Mouse (Mus musculus) ES-E14 (cell line): ENCODE results near the gene Pold3. TPM values are rescaled to one million over a fixed set of nuclear protein-coding genes. Genes with fewer than 3 reads are reported as not detected.

ENCODE experiments used
- DNase-seq: peaks from one replicate; pipeline ENCODE4 v3.0.0-alpha.2; 2013; ENCODE audit warnings: low read depth, low spot score
- H3K27ac ChIP-seq: 2 replicates; pipeline ENCODE4 v1.5.1; 2012; ENCODE audit warnings: low read depth, mild to moderate bottlenecking, low read length, moderate library complexity, mixed read lengths; ENCODE audit not compliant: poor library complexity, insufficient read depth, severe bottlenecking
- H3K36me3 ChIP-seq: 2 replicates; pipeline ENCODE4 v1.6.1; 2012; ENCODE audit warnings: mild to moderate bottlenecking, low read length, moderate library complexity, mixed read lengths; ENCODE audit not compliant: control insufficient read depth, poor library complexity, insufficient read depth, severe bottlenecking
- H3K4me1 ChIP-seq, 2 experiments: fragments of 150-350 bp in 1 of 2; sonication (generic) in 1 of 2; 2 replicates each; pipeline ENCODE4 v1.6.1; 2012; ENCODE audit warnings: low read length in 2 of 2, mild to moderate bottlenecking in 1 of 2, mixed read lengths in 1 of 2; ENCODE audit not compliant: control insufficient read depth in 2 of 2, insufficient read depth in 2 of 2, poor library complexity in 1 of 2
- H3K4me3 ChIP-seq, 2 experiments: fragments of 150-350 bp in 1 of 2; sonication (generic) in 1 of 2; 2 replicates each; pipeline ENCODE4 v1.5.1; 2012; ENCODE audit warnings: low read length in 2 of 2, low read depth in 1 of 2, mild to moderate bottlenecking in 1 of 2, mixed read lengths in 1 of 2; ENCODE audit not compliant: insufficient read depth in 1 of 2, poor library complexity in 1 of 2, severe bottlenecking in 1 of 2
- H3K9ac ChIP-seq: 2 replicates; pipeline ENCODE4 v1.6.1; 2012; ENCODE audit warnings: low read depth, mild to moderate bottlenecking, low read length, mixed read lengths; ENCODE audit not compliant: poor library complexity, insufficient read depth, severe bottlenecking
- H3K9me3 ChIP-seq: fragments of 150-350 bp; sonication (generic); 2 replicates; pipeline ENCODE4 v1.6.1; 2012; ENCODE audit warnings: low read depth, mild to moderate bottlenecking, low read length; ENCODE audit not compliant: control insufficient read depth, insufficient read depth
- CHD2 ChIP-seq: IDR thresholded peaks from 2 replicates; pipeline ENCODE4 v1.6.1; 2014; ENCODE audit warnings: mild to moderate bottlenecking, low read depth, low read length, inconsistent platforms
- HCFC1 ChIP-seq: IDR thresholded peaks from 2 replicates; pipeline ENCODE4 v1.6.1; 2012; ENCODE audit warnings: low read length, inconsistent platforms, borderline replicate concordance; ENCODE audit not compliant: insufficient read depth
- MAFK ChIP-seq: IDR thresholded peaks from 2 replicates; pipeline ENCODE4 v1.6.1; 2014; ENCODE audit warnings: mild to moderate bottlenecking, low read depth, low read length, inconsistent platforms; ENCODE audit not compliant: insufficient read depth
- ZC3H11A ChIP-seq: IDR thresholded peaks from 2 replicates; pipeline ENCODE4 v1.6.1; 2012; ENCODE audit warnings: low read depth, mild to moderate bottlenecking, inconsistent platforms, low read length, borderline replicate concordance
- ZNF384 ChIP-seq: IDR thresholded peaks from 2 replicates; pipeline ENCODE4 v1.6.1; 2012; ENCODE audit warnings: low read depth, low read length, inconsistent platforms
- in situ Hi-C, 2 experiments: fragments of 600-800 bp; cut with MboI; formaldehyde crosslinking; loops; one replicate each; pipeline ENCODE4 v1.15.1; 2025; ENCODE audit warnings: low sequenced_read_pairs in 2 of 2, inconsistent platforms in 1 of 2; ENCODE audit not compliant: unreplicated experiment in 2 of 2
- total RNA-seq: library from RNA; depleted of rRNA; stranded (reverse); fragments of 300-350 nt; gene quantifications from 2 replicates; pipeline ENCODE4 v1.2.3, GENCODE M21; 2012

The Pold3 gene
- total RNA-seq, 1 experiment: 42.5 TPM

DNA sequence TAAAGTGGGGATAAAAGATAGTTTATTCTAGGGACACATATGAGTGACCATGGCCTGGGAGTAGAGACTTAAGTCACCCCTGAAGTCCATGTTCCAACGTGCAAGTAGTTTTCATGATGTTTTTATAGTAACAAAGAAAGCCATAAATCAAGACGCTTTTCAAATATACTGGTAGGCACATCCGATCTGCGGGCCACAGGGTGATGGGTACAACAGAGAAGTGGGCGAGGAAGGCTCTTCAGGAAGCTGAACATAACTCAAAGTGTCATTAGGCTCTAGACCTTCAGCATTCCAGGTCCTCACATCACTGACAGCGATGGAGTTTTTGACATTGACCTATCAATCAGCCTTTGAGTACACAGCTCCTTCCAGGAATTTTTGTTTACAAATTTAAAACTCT lies 9.2 kb upstream of the Pold3 start:
- Histone ChIP-seq H3K36me3 (no peaks in the 10 kb centered on the region), H3K4me1 (no peaks in the 10 kb centered on the region), H3K4me3 (no peak overlapping the region), H3K9ac (no peak overlapping the region), H3K27ac (no peak overlapping the region), H3K9me3 (no peaks in the 10 kb centered on the region)
- TF ChIP-seq CHD2 (no peak), HCFC1 (no peak), ZNF384 (no peak), ZC3H11A (no peak), MAFK (no peak)
- in situ Hi-C loops: no loop called here
- DNase-seq: no peak

GRCm38 (mm10) chr7:100128262-100129041 lies 7.1 kb upstream of the Pold3 start:
- Histone ChIP-seq H3K4me1 (no peaks in the 10 kb centered on the region), H3K27ac (no peak overlapping the region), H3K9ac (no peak overlapping the region), H3K4me3 (no peak overlapping the region), H3K9me3 (no peaks in the 10 kb centered on the region), H3K36me3 (no peaks in the 10 kb centered on the region)
- no peak for TF ChIP-seq HCFC1
- no peak for TF ChIP-seq ZC3H11A
- TF ChIP-seq CHD2: no peak
- TF ChIP-seq MAFK: no peak
- DNase-seq: no peak
- in situ Hi-C loops: no loop called here

DNA sequence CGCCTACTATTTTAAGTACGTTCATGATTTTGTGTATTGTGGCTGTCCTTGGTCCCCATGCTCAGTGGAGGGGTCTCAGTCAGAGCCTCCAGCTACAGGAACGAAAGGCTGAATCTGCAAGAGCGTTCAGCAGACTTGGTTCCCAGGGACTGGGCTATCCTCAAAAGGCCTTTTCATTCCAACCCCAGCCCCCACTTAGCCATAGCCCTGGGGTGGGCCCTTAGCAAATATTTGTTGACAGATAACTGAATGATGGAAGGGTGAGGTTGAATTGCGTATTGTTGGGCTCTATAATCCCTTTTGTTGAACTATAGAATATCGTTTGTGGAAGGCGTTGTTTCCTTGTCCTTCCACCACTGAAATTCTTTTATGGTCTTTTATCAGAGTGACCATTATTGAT lies 5.1 kb upstream of the Pold3 start:
- Histone ChIP-seq H3K4me3 (no peak overlapping the region), H3K9ac (no peak overlapping the region), H3K4me1 (no peaks in the 10 kb centered on the region), H3K27ac (no peak overlapping the region), H3K36me3 (no peaks in the 10 kb centered on the region), H3K9me3 (no peaks in the 10 kb centered on the region)
- TF ChIP-seq CHD2: no peak
- DNase-seq: no peak
- in situ Hi-C loops: no loop called here

DNA sequence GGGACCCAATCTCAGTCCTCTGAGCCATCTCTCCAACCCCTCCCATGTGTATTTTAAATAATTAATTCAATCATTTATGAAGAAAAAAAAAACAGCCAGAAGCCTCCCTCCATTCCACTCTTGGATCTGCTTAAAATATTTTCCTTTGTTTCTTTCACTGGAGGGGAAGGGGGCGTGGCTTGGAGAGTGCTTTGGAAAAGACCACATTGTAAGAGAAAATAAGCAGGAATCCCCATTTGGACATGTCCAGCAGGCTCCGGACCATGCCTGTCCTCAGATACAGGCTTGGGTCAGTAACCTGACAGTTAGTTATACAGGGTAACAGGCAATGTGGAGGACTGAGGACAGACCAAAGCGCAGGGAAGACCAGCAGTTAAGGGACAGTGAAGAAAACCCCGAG lies 3.8 kb upstream of the Pold3 start:
- Histone ChIP-seq H3K27ac (no peak overlapping the region), H3K36me3 (no peaks in the 10 kb centered on the region), H3K4me1 (peaks cover 0 to 2% of the 10 kb centered on the region in 2 experiments; a peak in 1 of 4 replicates), H3K9ac (no peak overlapping the region), H3K4me3 (no peak overlapping the region), H3K9me3 (no peaks in the 10 kb centered on the region)
- DNase-seq: no peak
- TF ChIP-seq MAFK (no peak), ZNF384 (no peak), CHD2 (no peak), ZC3H11A (no peak), HCFC1 (no peak)
- in situ Hi-C loops: no loop called here

DNA sequence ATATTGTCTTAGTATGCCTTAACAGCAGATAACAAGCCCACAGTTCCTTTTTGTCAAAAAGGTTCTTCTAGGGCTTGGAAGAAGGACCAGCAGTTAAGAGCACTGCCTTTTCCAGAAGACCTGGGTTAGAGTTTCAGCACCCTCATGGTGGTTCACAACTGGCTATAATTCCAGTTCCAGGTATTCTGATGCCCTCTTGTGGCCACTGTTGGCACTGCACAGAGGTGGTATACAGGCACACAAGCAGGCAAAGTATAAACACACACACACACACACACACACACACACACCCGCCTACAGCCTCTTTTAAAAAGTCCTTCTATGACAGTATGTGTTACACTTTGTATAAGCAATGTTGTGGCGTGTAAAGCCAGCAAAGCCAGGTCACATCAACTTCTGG lies 2.8 kb upstream of the Pold3 start:
- H3K9ac ChIP-seq: no peak overlapping the region
- H3K4me1 ChIP-seq: peaks cover 0 to 2% of the 10 kb centered on the region in 2 experiments; a peak in 1 of 4 replicates
- H3K4me3 ChIP-seq: no peak overlapping the region
- H3K27ac ChIP-seq: no peak overlapping the region
- peak; percentile 77 for DNase-seq
- no peak for TF ChIP-seq ZNF384
- TF ChIP-seq ZC3H11A: no peak
- TF ChIP-seq MAFK: no peak
- no peak for TF ChIP-seq CHD2
- no peak for TF ChIP-seq HCFC1
- H3K36me3 ChIP-seq: no peaks in the 10 kb centered on the region
- no peaks in the 10 kb centered on the region for H3K9me3 ChIP-seq
- in situ Hi-C loops: no loop called here
